Mouse (Mus musculus) liver, embryonic 13.5 days (tissue): ENCODE results near the gene Treml2. TPM values are rescaled to one million over a fixed set of nuclear protein-coding genes. Genes with fewer than 3 reads are reported as not detected.
"Not testable (repeated sequence)": the region's sequence is repeated elsewhere in the genome, so short reads cannot be mapped to it uniquely, and the experiment has no call there.

Experiments
- ATAC-seq: fragments of 200-750 bp; cut with Nextera tagmentation; 2 replicates; pipeline ENCODE4 v1.8.0; 2017; ENCODE audit warnings: low read depth, mild to moderate bottlenecking, moderate number of reproducible peaks, moderate library complexity
- DNase-seq: peaks from one replicate; pipeline ENCODE4 v3.0.0; 2022
- H3K27ac ChIP-seq: fragments of 300-500 bp; sonication (generic); 2 replicates; pipeline ENCODE4 v1.5.1; 2015; ENCODE audit warnings: moderate library complexity, mild to moderate bottlenecking, inconsistent platforms
- H3K27me3 ChIP-seq: fragments of 300-500 bp; sonication (generic); 2 replicates; pipeline ENCODE4 v1.6.1; 2015; ENCODE audit warnings: mild to moderate bottlenecking, inconsistent platforms
- H3K36me3 ChIP-seq: fragments of 300-500 bp; sonication (generic); 2 replicates; pipeline ENCODE4 v1.6.1; 2015; ENCODE audit warnings: mild to moderate bottlenecking, inconsistent platforms
- H3K4me1 ChIP-seq: fragments of 300-500 bp; sonication (generic); replicated peaks from 2 replicates; pipeline ENCODE4 v1.6.1; 2015; ENCODE audit warnings: inconsistent platforms
- H3K4me2 ChIP-seq: fragments of 300-500 bp; sonication (generic); 2 replicates; pipeline ENCODE4 v1.6.1; 2015; ENCODE audit warnings: inconsistent platforms, mild to moderate bottlenecking, moderate library complexity
- H3K4me3 ChIP-seq: fragments of 300-500 bp; sonication (generic); replicated peaks from 2 replicates; pipeline ENCODE4 v1.5.1; 2015; ENCODE audit warnings: mild to moderate bottlenecking, inconsistent platforms
- H3K9ac ChIP-seq: fragments of 300-500 bp; sonication (generic); 2 replicates; pipeline ENCODE4 v1.6.1; 2015; ENCODE audit warnings: mild to moderate bottlenecking, inconsistent platforms
- H3K9me3 ChIP-seq: fragments of 300-500 bp; sonication (generic); replicated peaks from 2 replicates; pipeline ENCODE4 v1.6.1; 2016; ENCODE audit warnings: inconsistent platforms
- WGBS: fragments of 180-500 bp; shearing (Covaris S2); methylation state at CpG from one replicate; pipeline ENCODE4 v1.1.7; 2015; ENCODE audit not compliant: insufficient replicate concordance; 5-methylcytosine and 5-hydroxymethylcytosine counted together
- polyA plus RNA-seq: library from polyadenylated mRNA; unstranded; fragments of >200 nt; fragmentation: Nextera tagmentation; extraction: Ambion mirVana; gene quantifications from 2 replicates; pipeline ENCODE4 v1.2.1, GENCODE M21; 2015

Treml2 gene
- polyA plus RNA-seq, 1 experiment from 2014 or later, result 4.4 TPM

DNA sequence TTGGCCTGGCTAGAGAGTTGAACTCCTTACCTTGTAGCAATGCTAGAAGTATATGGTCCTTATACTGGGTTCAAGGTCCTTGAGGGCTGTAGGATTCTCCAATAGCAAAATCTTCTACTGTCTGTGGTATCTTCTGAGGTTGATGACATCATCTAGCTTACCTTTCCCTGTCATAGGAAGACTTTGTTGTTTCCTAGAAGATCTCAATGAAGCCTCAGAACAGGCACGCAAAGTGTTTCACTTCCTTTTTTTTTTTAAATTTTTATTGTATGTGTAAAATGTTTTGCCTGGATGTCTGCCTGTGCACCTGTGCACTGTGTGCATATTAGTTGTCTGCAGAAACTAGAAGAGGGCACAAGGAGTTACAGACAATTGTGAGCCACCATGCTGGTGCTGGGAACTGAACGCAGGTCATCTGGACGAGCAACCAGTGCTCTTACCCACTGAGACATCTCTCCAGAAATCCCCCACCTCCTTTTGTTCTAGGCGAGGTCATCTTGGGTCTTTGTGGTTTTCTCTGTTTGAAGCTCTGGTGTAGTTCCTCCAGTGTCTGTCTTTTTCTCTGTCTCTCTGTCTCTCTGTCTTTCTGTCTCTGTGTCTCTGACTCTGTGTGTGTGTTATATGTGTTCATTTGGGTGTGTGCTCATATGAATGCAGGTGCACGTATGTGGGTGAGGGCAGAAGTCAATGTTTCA lies 5.7 kb upstream of the Treml2 start:
- Histone ChIP-seq H3K27ac (no peak overlapping the region), H3K9ac (no peak overlapping the region), H3K4me2 (no peak overlapping the region), H3K9me3 (no peaks in the 10 kb centered on the region), H3K4me1 (peaks cover 16% of the 10 kb centered on the region), H3K4me3 (no peak overlapping the region), H3K36me3 (no peaks in the 10 kb centered on the region), H3K27me3 (no peaks in the 10 kb centered on the region)
- 52% methylated on average over 5 of the region's 5 CpGs for WGBS
- DNase-seq (no peak), ATAC-seq (no peak)

DNA sequence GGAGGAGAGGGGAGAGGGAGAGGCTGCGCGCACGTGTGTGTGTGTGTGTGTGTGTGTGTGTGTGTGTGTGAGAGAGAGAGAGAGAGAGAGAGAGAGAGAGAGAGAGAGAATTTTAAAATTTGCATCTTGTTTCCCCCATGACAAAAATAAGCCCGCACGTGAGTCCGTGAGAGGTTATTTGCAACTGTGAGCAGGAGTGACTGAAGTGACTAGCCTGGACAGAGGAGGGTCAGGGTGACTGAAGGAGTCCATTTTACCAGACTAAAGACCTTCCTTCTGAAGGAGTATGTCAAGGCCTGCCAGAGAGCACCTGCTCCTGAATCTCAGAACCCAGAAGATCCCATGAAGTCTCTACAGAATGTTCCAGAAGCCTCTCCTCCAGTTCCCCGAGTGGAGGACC lies 458 bp downstream of the Treml2 start:
- H3K4me2 ChIP-seq, result peak overlapping the region; percentile 88

GRCm38 (mm10) chr17:48300199-48300598 lies 901 bp downstream of the Treml2 start:
- H3K4me3 ChIP-seq, result peak overlapping the region; percentile 69
- 6% methylated on average over 7 of the region's 7 CpGs for WGBS
- H3K27me3 ChIP-seq, result no peaks in the 10 kb centered on the region
- peak overlapping the region; percentile 80 for H3K9ac ChIP-seq
- ATAC-seq (peak; percentile 80), DNase-seq (peak; percentile 68)
- peak overlapping the region; percentile 94 for H3K27ac ChIP-seq
- H3K4me2 ChIP-seq, result peak overlapping the region; percentile 88
- peaks cover 72% of the 10 kb centered on the region for H3K4me1 ChIP-seq
- H3K36me3 ChIP-seq, result peaks cover 22% of the 10 kb centered on the region
- no peaks in the 10 kb centered on the region for H3K9me3 ChIP-seq

More for the DNA sequence above, 458 bp downstream of the Treml2 start:
- H3K27me3 ChIP-seq, result no peaks in the 10 kb centered on the region
- H3K9ac ChIP-seq, result peak overlapping the region; percentile 80
- H3K36me3 ChIP-seq, result peaks cover 19% of the 10 kb centered on the region
- peak overlapping the region; percentile 69 for H3K4me3 ChIP-seq
- H3K27ac ChIP-seq, result peak overlapping the region; percentile 94
- ATAC-seq (peak; percentile 15; the same call in 1 of the 2 replicates), DNase-seq (no peak)
- 6% methylated on average over 7 of the region's 7 CpGs for WGBS
- peaks cover 72% of the 10 kb centered on the region for H3K4me1 ChIP-seq
- no peaks in the 10 kb centered on the region for H3K9me3 ChIP-seq

DNA sequence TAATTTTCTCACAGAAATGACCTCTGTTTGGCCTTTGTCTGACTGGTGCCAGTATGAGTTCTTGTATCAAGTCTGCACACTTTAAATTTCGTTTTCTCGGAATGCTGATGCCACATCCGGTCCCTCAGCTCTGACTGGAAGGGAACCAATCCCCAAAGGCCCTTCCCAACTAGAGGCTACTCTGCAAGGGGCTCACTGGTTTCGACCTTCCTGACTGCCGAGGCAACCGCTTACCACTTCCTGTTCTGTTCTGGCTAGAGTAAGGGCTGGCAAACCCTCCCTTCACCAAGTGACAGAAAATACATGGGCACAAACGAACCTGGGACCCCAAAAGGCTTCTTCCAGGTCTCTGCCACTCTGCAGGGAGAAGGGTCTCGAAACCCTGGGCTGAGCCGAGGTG lies 1.6 kb downstream of the Treml2 start:
- Histone ChIP-seq H3K4me1 (peaks cover 72% of the 10 kb centered on the region), H3K4me3 (peak overlapping the region; percentile 69), H3K27me3 (no peaks in the 10 kb centered on the region), H3K27ac (peak overlapping the region; percentile 94), H3K36me3 (peaks cover 22% of the 10 kb centered on the region), H3K4me2 (peak overlapping the region; percentile 88), H3K9ac (peak overlapping the region; percentile 80), H3K9me3 (no peaks in the 10 kb centered on the region)
- DNase-seq (peak; percentile 41), ATAC-seq (peak; percentile 9; the same call in 1 of the 2 replicates)
- WGBS, result 11% methylated on average over 9 of the region's 9 CpGs

DNA sequence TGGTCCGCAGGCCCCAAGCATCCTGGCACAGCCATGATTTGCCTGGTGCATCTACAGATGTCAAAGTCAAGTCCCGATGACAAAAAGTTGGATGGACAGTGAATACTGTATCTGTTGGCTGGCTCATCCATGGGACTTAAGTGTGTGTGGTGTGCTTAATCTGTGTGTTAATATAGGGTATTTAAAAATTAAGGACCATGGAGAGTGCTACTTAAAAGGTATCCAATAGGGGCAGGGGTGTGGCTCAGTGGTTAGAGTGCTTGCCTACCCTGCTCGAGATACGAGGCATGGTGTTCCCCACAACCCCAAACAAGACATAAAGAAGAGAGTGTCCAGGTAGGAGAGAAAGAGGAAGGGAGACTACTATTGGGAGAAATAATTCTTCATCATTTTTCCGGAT lies 2.5 kb downstream of the Treml2 start:
- peak overlapping the region; percentile 88 for H3K4me2 ChIP-seq
- 59% methylated on average over 5 of the region's 5 CpGs for WGBS
- ATAC-seq (no peak), DNase-seq (no peak)
- H3K4me3 ChIP-seq, result peak overlapping the region; percentile 69
- peak overlapping the region; percentile 80; the same call in 1 of the 2 replicates for H3K9ac ChIP-seq
- H3K27me3 ChIP-seq, result no peaks in the 10 kb centered on the region
- H3K36me3 ChIP-seq, result peaks cover 30% of the 10 kb centered on the region
- H3K9me3 ChIP-seq, result no peaks in the 10 kb centered on the region
- H3K4me1 ChIP-seq, result peaks cover 67% of the 10 kb centered on the region
- H3K27ac ChIP-seq, result peak overlapping the region; percentile 94

DNA sequence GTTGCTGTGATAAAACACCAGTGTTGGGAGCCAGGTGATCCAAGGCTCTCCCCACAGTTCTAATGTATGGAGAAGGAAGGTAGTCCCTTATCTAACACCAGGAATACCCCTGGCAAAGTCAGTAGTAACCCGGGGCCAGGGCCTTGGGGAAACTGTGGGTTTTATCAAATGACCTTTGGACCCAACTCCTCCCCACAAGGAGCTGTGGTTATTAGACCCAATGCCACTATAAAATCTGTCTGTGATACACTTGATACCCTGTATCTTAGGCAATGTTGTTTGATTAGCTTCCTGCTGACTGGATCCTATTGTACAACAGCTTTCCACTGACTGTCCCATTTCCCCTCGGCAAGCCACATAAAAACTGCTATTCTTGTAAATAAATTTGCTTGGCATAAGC lies 12.8 kb downstream of the Treml2 start:
- H3K9me3 ChIP-seq, result no peaks in the 10 kb centered on the region
- no peaks in the 10 kb centered on the region for H3K4me1 ChIP-seq
- 44% methylated on average over 2 of the region's 2 CpGs for WGBS
- H3K9ac ChIP-seq, result no peak overlapping the region
- peaks cover 17% of the 10 kb centered on the region; the same call in 1 of the 2 replicates for H3K36me3 ChIP-seq
- no peak for DNase-seq
- H3K4me2 ChIP-seq, result no peak overlapping the region
- no peaks in the 10 kb centered on the region for H3K27me3 ChIP-seq
- no peak overlapping the region for H3K4me3 ChIP-seq
- no peak overlapping the region for H3K27ac ChIP-seq
- no peak for ATAC-seq

- H3K4me2 ChIP-seq, H3K4me3 ChIP-seq, H3K9me3 ChIP-seq, H3K27me3 ChIP-seq, H3K9ac ChIP-seq, ATAC-seq, DNase-seq, H3K36me3 ChIP-seq: not testable (repeated sequence)
- 42% methylated on average over 3 of the region's 3 CpGs for WGBS
- peaks cover 11% of the 10 kb centered on the region for H3K4me1 ChIP-seq
- 0 out of 2 replicates have a peak within 1 kb of the TSS, but pooled peaks have one; percentile 29 for H3K27ac ChIP-seq
Observed at GRCm38 (mm10) chr17:48315905-48316579, 16.7 kb downstream of the Treml2 start, which contains the start of gene B430306N03Rik. B430306N03Rik (plus strand) TSS chr17:48316141.

DNA sequence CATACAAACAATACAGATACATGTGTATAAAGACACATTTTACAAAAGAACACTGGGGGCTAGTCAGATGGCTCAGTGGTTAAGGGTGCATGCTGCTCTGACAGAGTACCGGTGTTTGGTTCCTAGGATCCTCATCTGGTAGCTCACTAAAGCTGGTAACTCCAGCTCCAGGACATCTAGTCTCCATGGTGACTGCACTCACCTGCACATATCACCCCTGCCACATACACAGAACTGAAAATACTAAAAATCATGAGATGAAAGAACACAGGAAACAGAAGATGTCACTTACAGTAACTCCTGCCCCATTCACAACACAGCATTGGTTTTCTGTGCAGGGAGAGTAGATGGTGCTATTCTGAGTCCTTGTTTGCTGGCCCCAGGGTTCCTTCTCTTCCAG lies 19.4 kb downstream of the Treml2 start:
- ATAC-seq (no peak), DNase-seq (no peak)
- H3K9ac ChIP-seq, result no peak overlapping the region
- no peak overlapping the region for H3K27ac ChIP-seq
- no peak overlapping the region for H3K4me2 ChIP-seq
- no peaks in the 10 kb centered on the region for H3K27me3 ChIP-seq
- no peaks in the 10 kb centered on the region for H3K36me3 ChIP-seq
- H3K4me1 ChIP-seq, result peaks cover 30% of the 10 kb centered on the region
- H3K9me3 ChIP-seq, result no peaks in the 10 kb centered on the region
- H3K4me3 ChIP-seq, result no peak overlapping the region
- 89% methylated on average over 1 of the region's 1 CpGs for WGBS

DNA sequence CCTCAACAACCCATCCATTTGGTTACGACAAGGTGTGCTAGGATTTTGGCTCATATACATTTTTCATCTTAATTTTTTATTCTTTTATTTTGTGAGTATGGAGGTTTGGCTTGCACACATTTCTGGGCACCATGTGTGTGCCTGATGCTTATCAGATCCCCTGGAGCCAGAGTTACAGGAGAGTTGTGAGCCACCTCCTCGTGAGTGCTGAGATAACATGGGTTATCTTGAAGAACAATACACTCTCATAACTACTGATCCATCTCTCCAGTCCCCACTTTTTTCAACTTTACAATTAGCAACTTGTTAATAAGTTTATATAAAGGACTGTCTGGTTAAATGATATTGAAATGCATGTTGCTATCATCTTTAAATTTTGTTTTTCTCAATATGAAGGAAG lies 22.0 kb downstream of the Treml2 start:
- ATAC-seq, result peak; percentile 47; the same call in 1 of the 2 replicates
- WGBS, result 47% methylated on average over 2 of the region's 2 CpGs
- peaks cover 44% of the 10 kb centered on the region for H3K4me1 ChIP-seq
- no peak overlapping the region for H3K4me3 ChIP-seq
- H3K9ac ChIP-seq, result no peak overlapping the region
- no peaks in the 10 kb centered on the region for H3K36me3 ChIP-seq
- H3K27me3 ChIP-seq, result no peaks in the 10 kb centered on the region
- DNase-seq, result no peak
- H3K9me3 ChIP-seq, result no peaks in the 10 kb centered on the region
- no peak overlapping the region for H3K4me2 ChIP-seq
- no peak overlapping the region for H3K27ac ChIP-seq

- no peak for ATAC-seq
- Histone ChIP-seq H3K36me3 (no peaks in the 10 kb centered on the region), H3K4me2 (no peak overlapping the region), H3K4me3 (no peak overlapping the region), H3K9ac (no peak overlapping the region), H3K4me1 (peaks cover 44% of the 10 kb centered on the region), H3K9me3 (no peaks in the 10 kb centered on the region), H3K27ac (no peak overlapping the region), H3K27me3 (no peaks in the 10 kb centered on the region)
- DNase-seq, result no peak
- WGBS, result 41% methylated on average over 3 of the region's 3 CpGs
Observed at GRCm38 (mm10) chr17:48323236-48323635, 23.9 kb downstream of the Treml2 start.

DNA sequence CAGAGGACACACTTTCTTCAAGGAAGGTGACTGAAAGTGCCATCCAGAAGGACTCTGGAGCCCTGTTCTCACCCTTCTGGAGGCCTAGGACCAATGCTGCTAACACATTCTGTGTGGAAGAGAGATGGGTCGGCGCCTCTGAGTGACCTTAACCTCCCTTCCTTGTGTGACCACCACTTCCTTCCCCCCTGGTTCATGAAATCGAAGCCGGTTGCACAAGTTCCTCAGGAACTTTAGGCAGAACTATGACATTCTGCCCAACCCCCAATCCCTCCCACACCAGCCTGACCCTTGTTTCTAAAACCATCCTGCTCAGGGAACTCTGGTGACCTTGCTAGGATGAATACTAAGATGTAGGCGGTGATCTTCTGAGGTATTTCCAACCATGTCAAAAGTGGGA lies 25.0 kb downstream of the Treml2 start:
- Histone ChIP-seq H3K27me3 (no peaks in the 10 kb centered on the region), H3K4me1 (peaks cover 44% of the 10 kb centered on the region), H3K4me3 (no peak overlapping the region), H3K9me3 (no peaks in the 10 kb centered on the region), H3K9ac (no peak overlapping the region), H3K36me3 (no peaks in the 10 kb centered on the region), H3K4me2 (no peak overlapping the region), H3K27ac (peak overlapping the region; percentile 61)
- DNase-seq (no peak), ATAC-seq (no peak)
- WGBS, result 41% methylated on average over 5 of the region's 5 CpGs
